Mouse (Mus musculus): ENCODE data around the gene A4gnt.
A peak's percentile ranks its signal among the peaks of the same experiment; 100 is the strongest.

Gene A4gnt

GRCm38 (mm10) chr9:99637227-99637626, 24.9 kb downstream of the A4gnt start:
- no peak for DNase-seq

- DNase-seq: no peak
Observed at GRCm38 (mm10) chr9:99637736-99638135, 25.4 kb downstream of the A4gnt start.

- DNase-seq: no peak
Observed at GRCm38 (mm10) chr9:99639957-99640356, 27.7 kb downstream of the A4gnt start.

GRCm38 (mm10) chr9:99645416-99645815, 33.1 kb downstream of the A4gnt start:
- DNase-seq: no peak

- no peak for DNase-seq
Observed at GRCm38 (mm10) chr9:99646102-99646501, 33.8 kb downstream of the A4gnt start.

GRCm38 (mm10) chr9:99660756-99661155, 48.5 kb downstream of the A4gnt start:
- no peak for DNase-seq

- no peak for DNase-seq
Observed at GRCm38 (mm10) chr9:99661606-99662166, 49.4 kb downstream of the A4gnt start.

GRCm38 (mm10) chr9:99662406-99662805, 50.1 kb downstream of the A4gnt start:
- DNase-seq: peak; percentile 28

GRCm38 (mm10) chr9:99662887-99663286, 50.6 kb downstream of the A4gnt start:
- DNase-seq: no peak

GRCm38 (mm10) chr9:99667596-99667995, 55.3 kb downstream of the A4gnt start:
- DNase-seq: no peak

- no peak for DNase-seq
Observed at GRCm38 (mm10) chr9:99671603-99672002, 59.3 kb downstream of the A4gnt start.

Data from thymus, postnatal 25 days (tissue).